22 mouse cellular contexts compared by ENCODE assay signal in the genomic region with DNA sequence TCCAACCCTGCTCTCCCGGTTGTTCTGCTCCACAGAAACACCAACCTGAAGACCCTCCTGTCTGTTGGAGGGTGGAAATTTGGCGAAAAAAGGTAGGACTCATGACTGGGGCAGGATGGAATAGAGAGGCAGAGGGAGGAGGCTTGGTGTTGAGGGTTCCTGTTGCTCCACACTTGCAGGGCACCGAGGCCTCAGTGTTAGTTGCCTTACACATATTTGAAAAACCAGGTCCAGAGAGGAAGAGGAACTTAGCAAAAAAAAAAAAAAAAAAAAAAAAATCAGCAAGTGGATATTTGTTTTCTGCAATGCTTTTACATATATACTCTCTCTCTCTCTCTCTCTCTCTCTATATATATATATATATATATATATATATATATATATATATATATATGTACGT. TPM values are rescaled to one million over a fixed set of nuclear protein-coding genes. Genes with fewer than 3 reads are reported as not detected.
"Had no signal": no experiment of that assay in that cellular context is flagged by ENCODE, and none has a peak within 500 bp of the region (broad histone marks: within the 10 kb centered on the region; RNA-seq: fewer than 3 reads in every experiment).

No protein-coding gene starts in this region.

- H3K4me2 ChIP-seq: intestine, embryonic 15.5 days; kidney, embryonic 15.5 days; liver, embryonic 13.5 days; lung, embryonic 14.5 days; midbrain, embryonic 11.5 days had no signal

- H3K4me1 ChIP-seq: intestine, embryonic 15.5 days had no signal

- H3K27ac ChIP-seq: intestine, embryonic 15.5 days; kidney, embryonic 15.5 days; left cerebral cortex, adult 2 months; liver, embryonic 13.5 days; macrophage; stomach, postnatal 0 days had no signal

- H3K36me3 ChIP-seq: intestine, embryonic 15.5 days; kidney, embryonic 15.5 days; liver, embryonic 13.5 days had no signal

- H3K27me3 ChIP-seq: intestine, embryonic 15.5 days had no signal

- H3K4me3 ChIP-seq: intestine, embryonic 15.5 days; kidney, embryonic 15.5 days; left cerebral cortex, adult 2 months; liver, embryonic 13.5 days had no signal

- DNase-seq: kidney, adult 11 months; kidney, adult 8-10 months; kidney, postnatal 10 days; kidney, postnatal 36 days; layer of hippocampus, postnatal 36 days; liver, embryonic 13.5 days; lung, embryonic 14.5 days; lung, postnatal 10 days; midbrain, embryonic 14.5 days; thymus, postnatal 25 days had no signal

- ATAC-seq: intestine, embryonic 15.5 days had no signal

- H3K9ac ChIP-seq: intestine, embryonic 15.5 days; kidney, embryonic 15.5 days; liver, embryonic 13.5 days; lung, embryonic 14.5 days had no signal

- H3K9me3 ChIP-seq: intestine, embryonic 15.5 days; kidney, embryonic 15.5 days; liver, embryonic 13.5 days had no signal

RNA-seq across cellular contexts. Expression of gene Chil1, which starts 2.1 kb away (rescaled TPM):
- polyA plus RNA-seq: lung, embryonic 14.5 days had no signal

RNA-seq across cellular contexts. Expression of gene Mybph, which starts 9.2 kb away (rescaled TPM):
- total RNA-seq: layer of hippocampus, postnatal 10 days; left cerebral cortex, postnatal 10 days; megakaryocyte-erythroid progenitor cell, adult 5-6 weeks; midbrain, postnatal 0 days had no signal
- polyA plus RNA-seq: lung, embryonic 14.5 days; macrophage; midbrain, postnatal 0 days; spleen, adult 2 months; stomach, embryonic 14.5 days had no signal

RNA-seq across cellular contexts. Expression of gene Adora1, which starts 51.1 kb away (rescaled TPM):
- total RNA-seq: megakaryocyte-erythroid progenitor cell, adult 5-6 weeks had no signal
- polyA plus RNA-seq: macrophage had no signal
